In genomic region chr1:126606189-126607080, GRCm38 (mm10) we compare ENCODE assay signal across 18 mouse cellular contexts.
DNase-seq lines count a peak whose midpoint lies in the region; ATAC-seq and TF ChIP-seq lines count a peak whose summit lies in the region.
"Had no signal": no experiment of that assay in that cellular context is flagged by ENCODE, and none has a peak within 500 bp of the region (broad histone marks: within the 10 kb centered on the region; RNA-seq: fewer than 3 reads in every experiment).

No protein-coding gene starts in this region.

- H3K36me3 ChIP-seq in forebrain, embryonic 12.5 days (replicated peaks) = no peaks in the 10 kb centered on the region
- no peaks in the 10 kb centered on the region for H3K36me3 ChIP-seq in forebrain, postnatal 0 days (ENCODE audit: insufficient read depth)
- H3K36me3 ChIP-seq in hindbrain, embryonic 10.5 days = peaks cover 3% of the 10 kb centered on the region; the same call in 1 of the 2 replicates
- 0 out of 2 replicates have a peak, but pooled peaks cover 3% of the 10 kb centered on the region for H3K36me3 ChIP-seq in midbrain, embryonic 10.5 days
- H3K36me3 ChIP-seq in neural tube, embryonic 13.5 days = no peaks in the 10 kb centered on the region
- H3K36me3 ChIP-seq: embryonic facial prominence, embryonic 15.5 days; heart, embryonic 13.5 days had no signal

- ATAC-seq in forebrain, embryonic 12.5 days (ENCODE audit: low FRiP score) = peak; percentile 62
- ATAC-seq in forebrain, postnatal 0 days = no peak
- ATAC-seq in neural tube, embryonic 13.5 days (ENCODE audit: low read depth) = peak; percentile 63; the same call in 1 of the 2 replicates
- ATAC-seq in activated CD4-positive, CD25-positive, alpha-beta regulatory T cell, adult 4 months = no peak
- ATAC-seq: lung, postnatal 0 days had no signal

- peak overlapping the region; percentile 54 for H3K27ac ChIP-seq in forebrain, embryonic 12.5 days
- H3K27ac ChIP-seq in forebrain, postnatal 0 days (ENCODE audit: low read depth, low read length) = no peak overlapping the region
- H3K27ac ChIP-seq in hindbrain, embryonic 10.5 days = peak overlapping the region; percentile 78
- H3K27ac ChIP-seq in midbrain, embryonic 10.5 days (replicated peaks) = peak overlapping the region; percentile 76
- peak overlapping the region; percentile 55 for H3K27ac ChIP-seq in neural tube, embryonic 13.5 days (replicated peaks)
- H3K27ac ChIP-seq: embryonic facial prominence, embryonic 15.5 days; heart, embryonic 13.5 days had no signal

- H3K4me3 ChIP-seq in forebrain, embryonic 12.5 days (replicated peaks) = no peak overlapping the region
- no peak overlapping the region for H3K4me3 ChIP-seq in forebrain, postnatal 0 days (ENCODE audit: low read depth, low read length)
- H3K4me3 ChIP-seq in hindbrain, embryonic 10.5 days = no peak overlapping the region
- H3K4me3 ChIP-seq in midbrain, embryonic 10.5 days = no peak overlapping the region
- no peak overlapping the region for H3K4me3 ChIP-seq in neural tube, embryonic 13.5 days
- H3K4me3 ChIP-seq: embryonic facial prominence, embryonic 15.5 days; heart, embryonic 13.5 days had no signal

- peaks cover 17% of the 10 kb centered on the region for H3K4me1 ChIP-seq in forebrain, embryonic 12.5 days
- H3K4me1 ChIP-seq in forebrain, postnatal 0 days (ENCODE audit: insufficient read depth) = no peaks in the 10 kb centered on the region
- H3K4me1 ChIP-seq in hindbrain, embryonic 10.5 days (replicated peaks) = peaks cover 45% of the 10 kb centered on the region
- H3K4me1 ChIP-seq in midbrain, embryonic 10.5 days = peaks cover 47% of the 10 kb centered on the region
- peaks cover 36% of the 10 kb centered on the region for H3K4me1 ChIP-seq in neural tube, embryonic 13.5 days (replicated peaks)
- H3K4me1 ChIP-seq: embryonic facial prominence, embryonic 15.5 days had no signal

- WGBS in forebrain, embryonic 12.5 days = 51% methylated on average over 14 of the region's 14 CpGs
- WGBS in forebrain, postnatal 0 days = 40% methylated on average over 14 of the region's 14 CpGs
- 59% methylated on average over 14 of the region's 14 CpGs for WGBS in hindbrain, embryonic 10.5 days
- WGBS in midbrain, embryonic 10.5 days = 72% methylated on average over 14 of the region's 14 CpGs
- 30% methylated on average over 14 of the region's 14 CpGs for WGBS in neural tube, embryonic 13.5 days

- TF ChIP-seq CTCF in forebrain, postnatal 0 days (IDR thresholded peaks at IDR 0.05; ENCODE audit: low read depth) = no peak

- no peak overlapping the region for H3K4me2 ChIP-seq in forebrain, embryonic 12.5 days
- no peak overlapping the region for H3K4me2 ChIP-seq in forebrain, postnatal 0 days (ENCODE audit: low read depth)
- no peak overlapping the region for H3K4me2 ChIP-seq in neural tube, embryonic 13.5 days
- H3K4me2 ChIP-seq: embryonic facial prominence, embryonic 15.5 days; heart, embryonic 13.5 days had no signal

- H3K27me3 ChIP-seq in forebrain, embryonic 12.5 days = no peaks in the 10 kb centered on the region
- no peaks in the 10 kb centered on the region for H3K27me3 ChIP-seq in forebrain, postnatal 0 days (ENCODE audit: insufficient read depth, low read length)
- peaks cover 5% of the 10 kb centered on the region; the same call in 1 of the 2 replicates for H3K27me3 ChIP-seq in hindbrain, embryonic 10.5 days (ENCODE audit: insufficient read depth, poor library complexity, severe bottlenecking)
- H3K27me3 ChIP-seq in midbrain, embryonic 10.5 days (ENCODE audit: low read depth, poor library complexity, severe bottlenecking) = no peaks in the 10 kb centered on the region
- H3K27me3 ChIP-seq in neural tube, embryonic 13.5 days = no peaks in the 10 kb centered on the region
- H3K27me3 ChIP-seq: embryonic facial prominence, embryonic 15.5 days; heart, embryonic 13.5 days had no signal

- no peak overlapping the region for H3K9ac ChIP-seq in forebrain, embryonic 12.5 days
- H3K9ac ChIP-seq in forebrain, postnatal 0 days = no peak overlapping the region
- H3K9ac ChIP-seq in neural tube, embryonic 13.5 days = no peak overlapping the region
- H3K9ac ChIP-seq: embryonic facial prominence, embryonic 15.5 days; heart, embryonic 13.5 days had no signal

- no peaks in the 10 kb centered on the region for H3K9me3 ChIP-seq in forebrain, embryonic 12.5 days
- no peaks in the 10 kb centered on the region for H3K9me3 ChIP-seq in forebrain, postnatal 0 days (ENCODE audit: low read length)
- H3K9me3 ChIP-seq in hindbrain, embryonic 10.5 days = no peaks in the 10 kb centered on the region
- H3K9me3 ChIP-seq in midbrain, embryonic 10.5 days (replicated peaks) = no peaks in the 10 kb centered on the region
- no peaks in the 10 kb centered on the region for H3K9me3 ChIP-seq in neural tube, embryonic 13.5 days
- H3K9me3 ChIP-seq: embryonic facial prominence, embryonic 15.5 days; heart, embryonic 13.5 days had no signal

- intact Hi-C loops in left cerebral cortex, postnatal 4 days (cut with DNase I) = no loop called here

- DNase-seq in forebrain, postnatal 0 days = no peak
- DNase-seq in hindbrain, embryonic 10.5 days (ENCODE audit: low spot score) = peak; percentile 30
- peak; percentile 32 for DNase-seq in midbrain, embryonic 10.5 days (ENCODE audit: low spot score)
- no peak for DNase-seq in layer of hippocampus, postnatal 10 days (ENCODE audit: low spot score in 2 of 2)
- no peak for DNase-seq in left cerebral cortex, postnatal 4 days
- DNase-seq: cerebellum, adult 11 months; gastrocnemius, postnatal 25 days; heart, postnatal 4 days; kidney, adult 11 months; kidney, postnatal 36 days; right cerebral cortex, adult 18-20 months; thymus, postnatal 25 days had no signal

Comparison
In these comparisons a context has a peak if more than half of its experiments do, and no peak if none do; other contexts are left out.
1. ATAC-seq: peak in forebrain, embryonic 12.5 days (single experiment) and neural tube, embryonic 13.5 days (single experiment); none in forebrain, postnatal 0 days (single experiment) and activated CD4-positive, CD25-positive, alpha-beta regulatory T cell, adult 4 months (single experiment).
2. DNase-seq: peak in hindbrain, embryonic 10.5 days (single experiment) and midbrain, embryonic 10.5 days (single experiment); none in forebrain, postnatal 0 days (single experiment), layer of hippocampus, postnatal 10 days (0 of 2) and left cerebral cortex, postnatal 4 days (single experiment).